Mouse (Mus musculus) hindbrain, embryonic 14.5 days (tissue): ENCODE measurements around the gene Tril. TPM values are rescaled to one million over a fixed set of nuclear protein-coding genes. Genes with fewer than 3 reads are reported as not detected.

Experiments
- ATAC-seq: fragments of 200-750 bp; cut with Nextera tagmentation; 2 replicates; pipeline ENCODE4 v1.8.0; 2017; ENCODE audit warnings: moderate number of reproducible peaks, mild to moderate bottlenecking, moderate TSS enrichment, moderate library complexity; ENCODE audit not compliant: low FRiP score
- DNase-seq: peaks from one replicate; pipeline ENCODE4 v3.0.0-alpha.2; 2015; ENCODE audit warnings: low spot score
- H3K27ac ChIP-seq: fragments of 300-500 bp; sonication (generic); 2 replicates; pipeline ENCODE4 v1.5.1; 2014; ENCODE audit warnings: mild to moderate bottlenecking, moderate library complexity
- H3K27me3 ChIP-seq: fragments of 300-500 bp; sonication (generic); 2 replicates; pipeline ENCODE4 v1.6.1; 2014; ENCODE audit warnings: mild to moderate bottlenecking, low read length, mixed read lengths; ENCODE audit not compliant: control insufficient read depth, insufficient read depth
- H3K36me3 ChIP-seq: fragments of 300-500 bp; sonication (generic); replicated peaks from 2 replicates; pipeline ENCODE4 v1.6.1; 2014; ENCODE audit not compliant: control insufficient read depth, insufficient read depth
- H3K4me1 ChIP-seq: fragments of 300-500 bp; sonication (generic); replicated peaks from 2 replicates; pipeline ENCODE4 v1.6.1; 2014; ENCODE audit warnings: antibody characterized with exemption, low read length, mixed read lengths; ENCODE audit not compliant: control insufficient read depth, insufficient read depth
- H3K4me2 ChIP-seq: fragments of 300-500 bp; sonication (generic); replicated peaks from 2 replicates; pipeline ENCODE4 v1.6.1; 2014; ENCODE audit warnings: mild to moderate bottlenecking, moderate library complexity
- H3K4me3 ChIP-seq: fragments of 300-500 bp; sonication (generic); replicated peaks from 2 replicates; pipeline ENCODE4 v1.5.1; 2014; ENCODE audit warnings: mild to moderate bottlenecking, low read length
- H3K9ac ChIP-seq: fragments of 300-500 bp; sonication (generic); 2 replicates; pipeline ENCODE4 v1.6.1; 2014
- H3K9me3 ChIP-seq: fragments of 300-500 bp; sonication (generic); 2 replicates; pipeline ENCODE4 v1.6.1; 2016; ENCODE audit warnings: low read length; ENCODE audit not compliant: control insufficient read depth
- WGBS: fragments of 180-500 bp; shearing (Covaris S2); extraction: QIAGEN DNeasy Blood & Tissue Kit; methylation state at CpG from one replicate; pipeline ENCODE4 v1.1.7; 2014; 5-methylcytosine and 5-hydroxymethylcytosine counted together
- polyA plus RNA-seq: library from polyadenylated mRNA; unstranded; fragments of >200 nt; fragmentation: Nextera tagmentation; extraction: Ambion mirVana; gene quantifications from 2 replicates; pipeline ENCODE4 v1.2.1, GENCODE M21; 2014

Gene Tril
- polyA plus RNA-seq, 1 experiment from 2014 or later: 14.3 TPM

DNA sequence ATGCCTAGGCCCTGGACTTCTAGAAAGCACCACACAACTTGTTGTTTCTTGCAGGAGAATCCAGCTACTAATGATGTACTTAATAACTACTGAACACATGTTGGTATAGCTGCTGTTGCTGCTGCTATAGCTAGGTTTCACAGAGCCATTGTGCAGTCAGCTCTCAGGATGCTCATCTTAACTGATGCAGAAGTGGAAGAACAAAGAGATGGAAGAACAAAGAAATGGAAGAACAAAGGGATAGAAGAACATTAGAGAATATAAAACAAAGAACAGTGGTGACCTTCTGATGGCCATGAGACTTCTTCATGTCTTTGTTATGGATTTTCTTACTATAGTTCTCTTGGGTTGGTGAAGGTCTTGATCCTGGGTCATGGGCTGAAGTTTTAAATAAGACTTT lies 6.4 kb downstream of the Tril start:
- Histone ChIP-seq H3K27ac (no peak overlapping the region), H3K4me1 (peaks cover 16% of the 10 kb centered on the region; the same call in 1 of the 2 replicates), H3K4me2 (no peak overlapping the region), H3K4me3 (no peak overlapping the region), H3K9me3 (no peaks in the 10 kb centered on the region), H3K9ac (no peak overlapping the region), H3K36me3 (no peaks in the 10 kb centered on the region), H3K27me3 (peaks cover 29% of the 10 kb centered on the region)
- DNase-seq: no peak
- no peak for ATAC-seq

DNA sequence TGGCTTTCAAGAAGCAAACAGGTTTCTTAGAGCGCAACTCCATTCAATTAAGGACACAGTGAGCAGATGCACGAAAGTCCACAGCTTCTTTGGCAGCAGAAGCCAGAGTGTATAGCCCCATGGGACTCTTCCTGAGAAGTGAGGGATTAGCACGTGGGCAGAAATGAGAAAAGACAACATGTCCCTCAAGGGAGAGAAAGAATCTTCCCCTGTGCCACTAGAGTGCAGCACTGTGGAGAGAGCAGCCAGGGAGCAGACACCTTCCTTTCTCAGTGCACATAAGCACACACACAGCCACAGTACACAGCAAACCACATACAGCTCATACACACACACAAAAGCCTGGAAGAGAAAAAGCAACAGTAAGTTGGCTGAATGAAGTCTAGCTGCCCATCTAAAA lies 8.4 kb downstream of the Tril start:
- peaks cover 9% of the 10 kb centered on the region for H3K27me3 ChIP-seq
- peak; percentile 23 for DNase-seq
- WGBS: 57% methylated on average over 3 of the region's 3 CpGs
- no peak overlapping the region for H3K9ac ChIP-seq
- H3K4me2 ChIP-seq: no peak overlapping the region
- ATAC-seq: no peak
- no peak overlapping the region for H3K4me3 ChIP-seq
- no peaks in the 10 kb centered on the region for H3K9me3 ChIP-seq
- H3K27ac ChIP-seq: no peak overlapping the region
- H3K4me1 ChIP-seq: no peaks in the 10 kb centered on the region
- H3K36me3 ChIP-seq: no peaks in the 10 kb centered on the region

DNA sequence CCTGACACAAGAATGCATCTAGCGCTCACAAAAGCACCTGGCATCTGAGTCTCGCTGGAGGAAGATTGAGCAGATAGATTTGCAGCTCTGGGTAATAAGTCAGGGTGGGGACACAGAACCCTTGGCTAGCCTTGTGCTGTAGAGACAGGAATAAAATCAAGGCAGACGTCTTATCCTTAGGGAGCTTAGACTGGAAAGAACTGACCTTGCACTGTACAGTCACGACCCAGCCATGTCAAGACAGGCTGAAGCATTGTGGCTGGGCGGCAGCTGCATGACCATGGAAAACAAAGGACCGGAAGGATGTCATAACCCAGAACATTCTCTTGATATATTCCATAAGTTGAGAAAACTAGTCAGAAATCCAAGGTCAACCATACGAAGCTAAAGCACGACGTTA lies 11.8 kb downstream of the Tril start:
- H3K9ac ChIP-seq: no peak overlapping the region
- H3K27ac ChIP-seq: no peak overlapping the region
- H3K27me3 ChIP-seq: no peaks in the 10 kb centered on the region
- ATAC-seq (no peak), DNase-seq (peak; percentile 23)
- no peak overlapping the region for H3K4me3 ChIP-seq
- no peaks in the 10 kb centered on the region for H3K9me3 ChIP-seq
- peaks cover 11% of the 10 kb centered on the region for H3K4me1 ChIP-seq
- WGBS: 76% methylated on average over 9 of the region's 9 CpGs
- no peak overlapping the region for H3K4me2 ChIP-seq
- H3K36me3 ChIP-seq: no peaks in the 10 kb centered on the region

DNA sequence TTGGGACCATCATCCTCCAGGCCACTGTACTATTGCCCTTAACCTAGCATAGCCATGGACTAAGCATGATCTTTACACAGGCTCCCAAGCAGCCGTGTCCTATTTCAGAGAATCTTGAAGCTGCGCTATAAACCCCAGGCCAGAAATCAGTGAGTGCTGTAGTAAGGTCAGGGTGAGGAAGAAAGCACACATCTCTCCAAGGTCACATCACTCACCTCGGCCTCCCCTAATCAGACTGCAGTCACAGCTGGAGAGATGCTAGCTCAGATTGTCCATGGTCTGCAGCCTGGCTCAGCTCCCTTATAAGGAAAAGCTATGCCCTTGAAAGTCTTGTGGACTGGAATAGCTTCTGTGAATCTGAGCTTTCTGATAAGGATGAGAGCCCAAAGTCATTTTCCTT lies 13.4 kb downstream of the Tril start:
- DNase-seq (peak; percentile 22), ATAC-seq (no peak)
- peak overlapping the region; percentile 51; the same call in 1 of the 2 replicates for H3K27ac ChIP-seq
- no peaks in the 10 kb centered on the region for H3K27me3 ChIP-seq
- H3K9ac ChIP-seq: no peak overlapping the region
- no peaks in the 10 kb centered on the region for H3K9me3 ChIP-seq
- no peak overlapping the region for H3K4me3 ChIP-seq
- WGBS: 69% methylated on average over 3 of the region's 3 CpGs
- H3K4me2 ChIP-seq: no peak overlapping the region
- peaks cover 11% of the 10 kb centered on the region for H3K4me1 ChIP-seq
- no peaks in the 10 kb centered on the region for H3K36me3 ChIP-seq

DNA sequence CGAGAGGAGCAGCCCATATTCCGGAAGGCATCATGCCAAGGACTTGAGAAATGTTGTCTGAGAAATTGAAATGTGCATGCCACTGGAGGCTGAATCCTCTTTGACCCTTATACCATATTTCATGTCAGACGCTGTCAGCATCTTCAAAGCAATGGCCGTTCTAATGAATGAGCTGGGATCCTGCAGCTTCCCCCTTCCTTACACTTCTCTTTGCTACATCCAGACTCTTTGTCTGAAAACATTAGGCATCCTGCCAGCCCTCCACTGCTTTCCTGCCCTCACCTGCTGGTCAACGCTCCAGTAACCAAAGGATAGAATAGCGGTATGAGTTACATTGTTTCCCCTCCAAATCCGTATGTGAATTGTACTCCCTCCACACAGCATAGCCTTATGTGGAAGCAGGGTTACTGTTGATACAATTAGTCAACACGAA lies 14.0 kb downstream of the Tril start:
- no peaks in the 10 kb centered on the region for H3K36me3 ChIP-seq
- DNase-seq (no peak), ATAC-seq (no peak)
- 36% methylated on average over 8 of the region's 8 CpGs for WGBS
- no peak overlapping the region for H3K4me2 ChIP-seq
- H3K9ac ChIP-seq: no peak overlapping the region
- H3K4me1 ChIP-seq: peaks cover 11% of the 10 kb centered on the region
- H3K27me3 ChIP-seq: no peaks in the 10 kb centered on the region
- no peak overlapping the region for H3K4me3 ChIP-seq
- H3K9me3 ChIP-seq: no peaks in the 10 kb centered on the region
- peak overlapping the region; percentile 51; the same call in 1 of the 2 replicates for H3K27ac ChIP-seq

DNA sequence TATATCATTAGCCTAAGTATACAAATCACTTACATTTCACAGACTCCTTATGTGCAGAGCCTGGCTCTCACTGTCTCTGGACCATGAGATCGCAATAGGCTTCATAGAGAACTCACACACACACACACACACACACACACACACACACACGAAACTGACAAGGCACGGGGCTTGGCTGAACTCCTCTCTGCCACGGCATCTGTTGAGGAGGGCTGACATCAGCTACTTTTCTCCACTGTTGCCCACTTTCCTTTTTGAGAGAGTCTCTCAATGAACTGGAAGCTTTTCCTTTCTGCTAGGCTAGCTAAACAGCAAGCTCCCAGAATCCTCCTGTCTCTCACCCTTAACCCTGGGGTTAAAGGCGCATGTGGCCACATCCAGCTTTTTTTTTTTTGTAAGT lies 14.6 kb downstream of the Tril start:
- Histone ChIP-seq H3K9ac (no peak overlapping the region), H3K27ac (no peak overlapping the region), H3K27me3 (no peaks in the 10 kb centered on the region), H3K4me1 (peaks cover 11% of the 10 kb centered on the region), H3K4me2 (no peak overlapping the region), H3K9me3 (no peaks in the 10 kb centered on the region), H3K4me3 (no peak overlapping the region), H3K36me3 (no peaks in the 10 kb centered on the region)
- no peak for ATAC-seq
- no peak for DNase-seq
- 65% methylated on average over 5 of the region's 5 CpGs for WGBS

DNA sequence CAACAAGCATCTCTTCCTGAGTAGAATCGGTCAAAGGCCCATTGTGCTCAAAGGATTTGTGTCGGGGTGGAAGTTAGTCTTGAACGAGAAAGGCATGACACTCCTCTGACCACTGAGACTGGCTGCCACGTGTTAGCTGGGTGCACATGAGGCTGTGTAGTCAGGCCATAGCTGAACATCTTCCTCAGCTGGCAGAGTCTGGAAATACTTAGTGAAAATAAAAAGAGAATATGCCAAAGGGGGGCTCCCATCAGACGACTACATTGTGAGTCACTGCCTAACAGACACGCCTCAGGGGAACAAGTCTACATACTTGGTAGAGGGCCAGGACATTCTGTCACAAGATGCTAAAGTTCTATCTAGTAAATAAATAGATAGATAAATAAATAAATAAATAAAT lies 16.5 kb downstream of the Tril start:
- Histone ChIP-seq H3K9me3 (no peaks in the 10 kb centered on the region), H3K27me3 (no peaks in the 10 kb centered on the region), H3K27ac (no peak overlapping the region), H3K4me2 (no peak overlapping the region), H3K36me3 (no peaks in the 10 kb centered on the region), H3K4me3 (no peak overlapping the region), H3K4me1 (peaks cover 11% of the 10 kb centered on the region), H3K9ac (no peak overlapping the region)
- 87% methylated on average over 6 of the region's 6 CpGs for WGBS
- DNase-seq (no peak), ATAC-seq (no peak)

DNA sequence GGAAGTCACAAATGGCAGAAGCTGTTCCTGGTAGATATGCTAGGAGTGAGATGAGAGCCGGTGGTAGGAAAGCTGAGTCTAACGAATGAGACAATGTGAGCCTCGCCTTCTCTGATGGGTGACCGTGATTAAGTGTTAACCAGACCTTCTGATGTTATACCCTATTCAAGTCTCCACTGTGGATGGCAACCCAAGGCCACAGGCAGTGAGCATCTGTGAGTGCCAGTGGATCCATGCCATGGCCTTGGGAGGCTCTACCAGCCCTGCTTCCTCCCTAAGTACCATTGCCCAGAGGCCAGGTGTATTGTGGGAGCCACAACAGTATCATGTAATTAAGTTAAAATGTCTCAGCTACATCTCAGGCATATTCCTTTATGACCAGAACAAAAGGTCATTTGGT lies 17.1 kb downstream of the Tril start:
- 95% methylated on average over 4 of the region's 4 CpGs for WGBS

DNA sequence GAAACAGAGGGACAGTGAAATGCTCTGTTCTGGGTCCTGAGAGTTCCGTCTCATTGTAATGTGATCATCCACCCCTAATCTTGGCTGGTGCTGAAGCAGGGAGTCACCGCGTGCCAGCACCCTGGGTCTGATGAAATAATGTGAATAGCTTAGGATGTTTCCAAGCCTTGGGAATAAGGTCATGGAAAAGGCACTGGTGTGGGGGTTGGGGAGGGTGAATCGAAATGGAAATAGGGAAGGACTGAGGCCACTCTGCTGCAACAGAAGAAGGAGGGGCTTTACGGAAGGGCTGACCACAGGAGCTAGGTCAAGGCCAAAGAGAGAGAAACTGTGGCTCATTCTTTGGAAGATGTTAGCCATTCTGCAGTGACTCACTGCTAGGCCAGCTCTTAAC lies 18.7 kb downstream of the Tril start:
- ATAC-seq: no peak
- H3K9ac ChIP-seq: no peak overlapping the region
- no peak overlapping the region for H3K27ac ChIP-seq
- H3K36me3 ChIP-seq: no peaks in the 10 kb centered on the region
- H3K9me3 ChIP-seq: no peaks in the 10 kb centered on the region
- no peak for DNase-seq
- 57% methylated on average over 5 of the region's 5 CpGs for WGBS
- no peak overlapping the region for H3K4me3 ChIP-seq
- no peaks in the 10 kb centered on the region for H3K27me3 ChIP-seq
- H3K4me2 ChIP-seq: no peak overlapping the region
- H3K4me1 ChIP-seq: peaks cover 9% of the 10 kb centered on the region

More for the DNA sequence above, 17.1 kb downstream of the Tril start:
- Histone ChIP-seq H3K27me3 (no peaks in the 10 kb centered on the region), H3K4me2 (no peak overlapping the region), H3K9ac (no peak overlapping the region), H3K9me3 (no peaks in the 10 kb centered on the region), H3K27ac (no peak overlapping the region), H3K4me3 (no peak overlapping the region), H3K4me1 (peaks cover 11% of the 10 kb centered on the region), H3K36me3 (no peaks in the 10 kb centered on the region)
- DNase-seq: no peak
- no peak for ATAC-seq

DNA sequence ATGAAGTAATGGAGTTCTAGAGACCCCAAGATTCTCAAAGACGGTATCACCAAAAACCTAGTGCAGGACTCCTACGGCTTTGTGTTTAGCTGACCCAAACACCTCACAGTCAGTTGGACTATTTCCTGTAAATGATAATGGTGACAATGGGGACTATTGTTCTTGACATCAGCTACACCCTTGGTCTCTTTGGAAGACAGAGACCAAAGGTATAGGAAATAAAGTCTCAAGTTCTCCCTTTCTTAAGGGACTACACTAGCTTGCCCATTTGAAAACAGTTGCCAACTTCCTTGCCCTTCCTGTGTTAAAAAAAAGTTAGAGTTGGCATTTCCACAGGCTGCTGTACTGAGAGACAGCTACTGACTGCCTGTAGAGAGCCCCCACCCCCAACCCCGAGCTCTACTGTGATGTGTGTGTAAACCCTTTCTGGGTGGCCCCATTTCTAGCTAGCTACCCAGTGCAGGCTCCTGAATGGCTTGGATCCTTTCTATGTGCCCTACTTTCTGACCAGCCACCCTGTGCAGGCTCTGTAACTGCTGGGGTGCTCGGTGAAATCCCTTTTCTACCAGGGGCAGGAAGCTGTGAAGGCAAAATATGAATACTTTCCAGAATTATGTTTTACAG lies 19.2 kb downstream of the Tril start:
- peaks cover 4% of the 10 kb centered on the region; the same call in 1 of the 2 replicates for H3K4me1 ChIP-seq
- H3K27me3 ChIP-seq: no peaks in the 10 kb centered on the region
- H3K4me2 ChIP-seq: no peak overlapping the region
- H3K36me3 ChIP-seq: no peaks in the 10 kb centered on the region
- no peaks in the 10 kb centered on the region for H3K9me3 ChIP-seq
- H3K4me3 ChIP-seq: no peak overlapping the region
- no peak overlapping the region for H3K9ac ChIP-seq
- ATAC-seq (no peak), DNase-seq (no peak)
- 70% methylated on average over 4 of the region's 4 CpGs for WGBS
- H3K27ac ChIP-seq: no peak overlapping the region
